Mouse (Mus musculus) intestine, embryonic 16.5 days (tissue): ENCODE data around the gene Dchs2. TPM values are rescaled to one million over a fixed set of nuclear protein-coding genes. Genes with fewer than 3 reads are reported as not detected.

ENCODE experiments used
- ATAC-seq: fragments of 200-750 bp; cut with Nextera tagmentation; 2 replicates; pipeline ENCODE4 v1.8.0; 2017; ENCODE audit warnings: moderate TSS enrichment, moderate library complexity
- H3K27ac ChIP-seq: fragments of 300-500 bp; sonication (generic); 2 replicates; pipeline ENCODE4 v1.5.1; 2014; ENCODE audit warnings: mild to moderate bottlenecking, low read length
- H3K27me3 ChIP-seq: fragments of 300-500 bp; sonication (generic); replicated peaks from 2 replicates; pipeline ENCODE4 v1.6.1; 2014; ENCODE audit warnings: low read length, control low read depth, mixed read lengths; ENCODE audit not compliant: control insufficient read depth, insufficient read depth
- H3K36me3 ChIP-seq: fragments of 300-500 bp; sonication (generic); 2 replicates; pipeline ENCODE4 v1.6.1; 2014; ENCODE audit warnings: low read length, control low read depth; ENCODE audit not compliant: control insufficient read depth, insufficient read depth
- H3K4me1 ChIP-seq: fragments of 300-500 bp; sonication (generic); 2 replicates; pipeline ENCODE4 v1.6.1; 2014; ENCODE audit warnings: low read length, control low read depth, mixed read lengths; ENCODE audit not compliant: control insufficient read depth, insufficient read depth
- H3K4me2 ChIP-seq: fragments of 300-500 bp; sonication (generic); 2 replicates; pipeline ENCODE4 v1.6.1; 2014; ENCODE audit warnings: low read depth, low read length, control low read depth
- H3K4me3 ChIP-seq: fragments of 300-500 bp; sonication (generic); 2 replicates; pipeline ENCODE4 v1.5.1; 2014; ENCODE audit warnings: mild to moderate bottlenecking, low read length
- H3K9ac ChIP-seq: fragments of 300-500 bp; sonication (generic); 2 replicates; pipeline ENCODE4 v1.6.1; 2014; ENCODE audit warnings: low read depth, low read length
- H3K9me3 ChIP-seq: fragments of 300-500 bp; sonication (generic); 2 replicates; pipeline ENCODE4 v1.6.1; 2016; ENCODE audit warnings: low read length, control low read depth; ENCODE audit not compliant: control insufficient read depth
- WGBS: fragments of 180-500 bp; shearing (Covaris S2); extraction: QIAGEN DNeasy Blood & Tissue Kit; methylation state at CpG from one replicate; pipeline ENCODE4 v1.1.7; 2014; 5-methylcytosine and 5-hydroxymethylcytosine counted together
- polyA plus RNA-seq: library from polyadenylated mRNA; unstranded; fragments of >200 nt; fragmentation: Nextera tagmentation; extraction: Ambion mirVana; gene quantifications from 2 replicates; pipeline ENCODE4 v1.2.1, GENCODE M21; 2015

The Dchs2 gene
- polyA plus RNA-seq, 1 experiment from 2014 or later = 0.06 TPM

GRCm38 (mm10) chr3:83290953-83291352, 163.2 kb downstream of the Dchs2 start:
- Histone ChIP-seq H3K9ac (no peak overlapping the region), H3K27me3 (no peaks in the 10 kb centered on the region), H3K4me1 (no peaks in the 10 kb centered on the region), H3K27ac (no peak overlapping the region), H3K4me3 (no peak overlapping the region), H3K9me3 (no peaks in the 10 kb centered on the region), H3K4me2 (no peak overlapping the region), H3K36me3 (no peaks in the 10 kb centered on the region)
- WGBS = 55% methylated on average over 1 of the region's 1 CpGs
- ATAC-seq = peak; percentile 76

- Histone ChIP-seq H3K4me2 (no peak overlapping the region), H3K4me3 (no peak overlapping the region), H3K27me3 (no peaks in the 10 kb centered on the region), H3K9me3 (no peaks in the 10 kb centered on the region), H3K4me1 (no peaks in the 10 kb centered on the region), H3K9ac (no peak overlapping the region), H3K27ac (no peak overlapping the region), H3K36me3 (no peaks in the 10 kb centered on the region)
- ATAC-seq = no peak
- 49% methylated on average over 5 of the region's 5 CpGs for WGBS
Observed at GRCm38 (mm10) chr3:83299783-83300382, 172.1 kb downstream of the Dchs2 start.

GRCm38 (mm10) chr3:83303876-83304275, 176.1 kb downstream of the Dchs2 start:
- no peak for ATAC-seq
- Histone ChIP-seq H3K9ac (no peak overlapping the region), H3K36me3 (no peaks in the 10 kb centered on the region), H3K4me1 (no peaks in the 10 kb centered on the region), H3K4me3 (no peak overlapping the region), H3K9me3 (no peaks in the 10 kb centered on the region), H3K27me3 (no peaks in the 10 kb centered on the region), H3K27ac (no peak overlapping the region), H3K4me2 (no peak overlapping the region)
- 71% methylated on average over 5 of the region's 5 CpGs for WGBS

- Histone ChIP-seq H3K4me3 (no peak overlapping the region), H3K9me3 (no peaks in the 10 kb centered on the region), H3K9ac (no peak overlapping the region), H3K4me2 (no peak overlapping the region), H3K36me3 (no peaks in the 10 kb centered on the region), H3K27me3 (no peaks in the 10 kb centered on the region), H3K4me1 (no peaks in the 10 kb centered on the region), H3K27ac (no peak overlapping the region)
- ATAC-seq = no peak
- 82% methylated on average over 3 of the region's 3 CpGs for WGBS
Observed at GRCm38 (mm10) chr3:83345928-83346327, 218.2 kb downstream of the Dchs2 start.

GRCm38 (mm10) chr3:83368500-83369068, 240.8 kb downstream of the Dchs2 start:
- no peaks in the 10 kb centered on the region for H3K9me3 ChIP-seq
- H3K4me3 ChIP-seq = no peak overlapping the region
- no peak overlapping the region for H3K27ac ChIP-seq
- no peaks in the 10 kb centered on the region for H3K36me3 ChIP-seq
- no peaks in the 10 kb centered on the region for H3K27me3 ChIP-seq
- ATAC-seq = no peak
- no peak overlapping the region for H3K9ac ChIP-seq
- H3K4me1 ChIP-seq = no peaks in the 10 kb centered on the region
- H3K4me2 ChIP-seq = no peak overlapping the region
- 88% methylated on average over 9 of the region's 9 CpGs for WGBS

- no peaks in the 10 kb centered on the region for H3K9me3 ChIP-seq
- 84% methylated on average over 2 of the region's 2 CpGs for whole genome bisulfite sequencing
Observed at GRCm38 (mm10) chr3:83369871-83370270, 242.1 kb downstream of the Dchs2 start.

GRCm38 (mm10) chr3:83374333-83374732, 246.6 kb downstream of the Dchs2 start:
- H3K9me3 ChIP-seq = no peaks in the 10 kb centered on the region
- ATAC-seq = no peak
- H3K9ac ChIP-seq = no peak overlapping the region
- WGBS = 65% methylated on average over 6 of the region's 6 CpGs
- H3K36me3 ChIP-seq = no peaks in the 10 kb centered on the region
- no peak overlapping the region for H3K4me2 ChIP-seq
- no peaks in the 10 kb centered on the region for H3K27me3 ChIP-seq
- no peak overlapping the region for H3K27ac ChIP-seq
- no peak overlapping the region for H3K4me3 ChIP-seq
- H3K4me1 ChIP-seq = no peaks in the 10 kb centered on the region

More at GRCm38 (mm10) chr3:83369871-83370270, 242.1 kb downstream of the Dchs2 start:
- Histone ChIP-seq H3K36me3 (no peaks in the 10 kb centered on the region), H3K27me3 (no peaks in the 10 kb centered on the region), H3K9ac (no peak overlapping the region), H3K27ac (no peak overlapping the region), H3K4me1 (no peaks in the 10 kb centered on the region), H3K4me2 (no peak overlapping the region), H3K4me3 (no peak overlapping the region)
- no peak for ATAC-seq

- H3K4me1 ChIP-seq = no peaks in the 10 kb centered on the region
- H3K9me3 ChIP-seq = no peaks in the 10 kb centered on the region
- no peaks in the 10 kb centered on the region for H3K27me3 ChIP-seq
- no peak overlapping the region for H3K9ac ChIP-seq
- 92% methylated on average over 6 of the region's 6 CpGs for WGBS
- H3K4me3 ChIP-seq = no peak overlapping the region
- no peak overlapping the region for H3K27ac ChIP-seq
- ATAC-seq = no peak
- no peaks in the 10 kb centered on the region for H3K36me3 ChIP-seq
- no peak overlapping the region for H3K4me2 ChIP-seq
Observed at GRCm38 (mm10) chr3:83376834-83377233, 249.1 kb downstream of the Dchs2 start.
